Mouse (Mus musculus): Measurements from ENCODE around the gene Fam198b. TPM values are rescaled to one million over a fixed set of nuclear protein-coding genes. Genes with fewer than 3 reads are reported as not detected.
A peak's percentile ranks its signal among the peaks of the same experiment; 100 is the strongest.

Fam198b gene
- polyA plus RNA-seq, 1 experiment: 2.5 TPM

DNA sequence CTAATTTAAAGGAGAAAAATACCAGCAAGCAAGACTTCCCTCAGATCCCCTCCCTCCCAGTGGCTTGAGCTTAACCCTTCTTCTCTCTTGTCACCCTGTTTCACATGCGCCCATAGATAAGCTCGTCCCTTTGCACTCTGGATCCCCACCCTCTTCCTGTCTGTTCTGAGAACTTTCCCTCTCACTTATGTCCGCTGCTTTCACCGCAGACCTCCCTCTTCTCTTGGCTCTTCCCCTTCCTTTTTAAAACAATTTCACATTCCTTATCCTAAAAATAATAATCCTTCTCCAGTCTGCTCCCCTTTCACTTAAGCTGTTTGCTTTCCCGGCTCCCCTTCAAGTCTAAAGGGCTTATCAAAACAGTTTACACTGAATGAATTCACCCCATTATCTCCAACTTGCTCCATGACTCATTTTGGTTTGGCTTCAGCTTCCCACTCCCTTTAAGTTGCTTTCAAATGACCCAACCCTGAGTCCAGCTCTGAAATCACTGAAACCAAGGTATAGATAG is 109.8 kb downstream of the Fam198b start:
- Histone ChIP-seq H3K4me3 (ENCODE audit: insufficient read depth, poor library complexity, severe bottlenecking) (no peak overlapping the region), H3ac (ENCODE audit: control insufficient read depth, insufficient read length, low read depth) (no peak overlapping the region), H3K36me3 (ENCODE audit: control insufficient read depth, insufficient read depth) (no peaks in the 10 kb centered on the region), H3K79me2 (ENCODE audit: control insufficient read depth, insufficient read depth) (no peaks in the 10 kb centered on the region), H3K27me3 (ENCODE audit: control insufficient read depth, insufficient read depth, insufficient read length) (no peaks in the 10 kb centered on the region), H3K79me3 (ENCODE audit: low read depth) (no peaks in the 10 kb centered on the region)
- TF ChIP-seq MYOG (IDR thresholded peaks at IDR 0.05; ENCODE audit: control insufficient read depth, extremely low read depth, insufficient read length) (no peak), CTCF (IDR thresholded peaks at IDR 0.05; ENCODE audit: control insufficient read depth, insufficient read depth, insufficient read length) (no peak), MAX (IDR thresholded peaks at IDR 0.05) (peak; percentile 28), FOSL1 (IDR thresholded peaks at IDR 0.05; ENCODE audit: insufficient read depth, low read length, poor library complexity, severe bottlenecking) (peak; percentile 63)

GRCm38 (mm10) chr3:79995726-79996125 is 111.4 kb downstream of the Fam198b start:
- Histone ChIP-seq H3K27me3 (ENCODE audit: control insufficient read depth, insufficient read depth, insufficient read length) (no peaks in the 10 kb centered on the region), H3K79me3 (ENCODE audit: low read depth) (no peaks in the 10 kb centered on the region), H3K4me3 (ENCODE audit: insufficient read depth, poor library complexity, severe bottlenecking) (no peak overlapping the region), H3K36me3 (ENCODE audit: control insufficient read depth, insufficient read depth) (no peaks in the 10 kb centered on the region), H3ac (ENCODE audit: control insufficient read depth, insufficient read length, low read depth) (peak overlapping the region; percentile 1), H3K79me2 (ENCODE audit: control insufficient read depth, insufficient read depth) (no peaks in the 10 kb centered on the region)
- TF ChIP-seq MYOD1 (IDR thresholded peaks at IDR 0.05; ENCODE audit: control insufficient read depth, insufficient read length, low read depth) (no peak), FOSL1 (IDR thresholded peaks at IDR 0.05; ENCODE audit: insufficient read depth, low read length, poor library complexity, severe bottlenecking) (peak; percentile 8), MAX (IDR thresholded peaks at IDR 0.05) (no peak), CTCF (IDR thresholded peaks at IDR 0.05; ENCODE audit: control insufficient read depth, insufficient read depth, insufficient read length) (no peak), USF1 (IDR thresholded peaks at IDR 0.05; ENCODE audit: low read depth) (no peak), MYOG (IDR thresholded peaks at IDR 0.05; ENCODE audit: control insufficient read depth, extremely low read depth, insufficient read length) (no peak)

Other genes with a start within 250 kb of the Fam198b start
- not detected for gene Rxfp1, start 146.7 kb upstream of the Fam198b start, polyA plus RNA-seq (2012; fragmentation: generic; extraction: Trizol)
- gene Tmem144, start 31.8 kb upstream of the Fam198b start, polyA plus RNA-seq (2012; fragmentation: generic; extraction: Trizol): 1.5 TPM